Mouse (Mus musculus) liver, embryonic 16.5 days (tissue): ENCODE results near the gene Dph5. TPM values are rescaled to one million over a fixed set of nuclear protein-coding genes. Genes with fewer than 3 reads are reported as not detected.
A peak's percentile ranks its signal among the peaks of the same experiment; 100 is the strongest.

ENCODE experiments used
- ATAC-seq: fragments of 200-750 bp; cut with Nextera tagmentation; 2 replicates; pipeline ENCODE4 v1.8.0; 2017; ENCODE audit warnings: low read depth, mild to moderate bottlenecking, moderate number of reproducible peaks, moderate library complexity
- H3K27ac ChIP-seq: fragments of 300-500 bp; sonication (generic); 2 replicates; pipeline ENCODE4 v1.5.1; 2014; ENCODE audit warnings: mild to moderate bottlenecking, low read length
- H3K27me3 ChIP-seq: fragments of 300-500 bp; sonication (generic); 2 replicates; pipeline ENCODE4 v1.6.1; 2014; ENCODE audit warnings: low read depth, low read length, mixed read lengths; ENCODE audit not compliant: control insufficient read depth, insufficient read depth
- H3K36me3 ChIP-seq: fragments of 300-500 bp; sonication (generic); 2 replicates; pipeline ENCODE4 v1.6.1; 2014; ENCODE audit warnings: mild to moderate bottlenecking; ENCODE audit not compliant: control insufficient read depth, insufficient read depth
- H3K4me1 ChIP-seq: fragments of 300-500 bp; sonication (generic); 2 replicates; pipeline ENCODE4 v1.6.1; 2014; ENCODE audit warnings: low read depth, low read length, mixed read lengths; ENCODE audit not compliant: control insufficient read depth
- H3K4me2 ChIP-seq: fragments of 300-500 bp; sonication (generic); 2 replicates; pipeline ENCODE4 v1.6.1; 2014; ENCODE audit warnings: low read depth, low read length, mixed read lengths
- H3K4me3 ChIP-seq: fragments of 300-500 bp; sonication (generic); 2 replicates; pipeline ENCODE4 v1.5.1; 2014; ENCODE audit warnings: low read depth, mild to moderate bottlenecking, low read length
- H3K9ac ChIP-seq: fragments of 300-500 bp; sonication (generic); 2 replicates; pipeline ENCODE4 v1.6.1; 2014; ENCODE audit warnings: low read depth, low read length
- H3K9me3 ChIP-seq: fragments of 300-500 bp; sonication (generic); replicated peaks from 2 replicates; pipeline ENCODE4 v1.6.1; 2016; ENCODE audit warnings: low read length; ENCODE audit not compliant: control insufficient read depth
- WGBS: fragments of 180-500 bp; shearing (Covaris S2); extraction: QIAGEN DNeasy Blood & Tissue Kit; methylation state at CpG from one replicate; pipeline ENCODE4 v1.1.7; 2014; ENCODE audit not compliant: insufficient replicate concordance; 5-methylcytosine and 5-hydroxymethylcytosine counted together
- polyA plus RNA-seq: library from polyadenylated mRNA; unstranded; fragments of >200 nt; fragmentation: Nextera tagmentation; extraction: Ambion mirVana; gene quantifications from 2 replicates; pipeline ENCODE4 v1.2.1, GENCODE M21; 2015

Gene Dph5
- polyA plus RNA-seq, 1 experiment from 2014 or later: 13.6 TPM

GRCm38 (mm10) chr3:115875551-115875950 lies 12.1 kb upstream of the Dph5 start:
- H3K27ac ChIP-seq: no peak overlapping the region
- ATAC-seq: no peak
- no peak overlapping the region for H3K4me3 ChIP-seq
- no peak overlapping the region for H3K4me2 ChIP-seq
- H3K36me3 ChIP-seq: no peaks in the 10 kb centered on the region
- no peaks in the 10 kb centered on the region for H3K9me3 ChIP-seq
- no peak overlapping the region for H3K9ac ChIP-seq
- 62% methylated on average over 6 of the region's 6 CpGs for WGBS
- H3K27me3 ChIP-seq: no peaks in the 10 kb centered on the region
- H3K4me1 ChIP-seq: no peaks in the 10 kb centered on the region

- WGBS: 76% methylated on average over 1 of the region's 1 CpGs
- no peaks in the 10 kb centered on the region for H3K27me3 ChIP-seq
- no peak overlapping the region for H3K27ac ChIP-seq
- H3K4me3 ChIP-seq: no peak overlapping the region
- H3K4me2 ChIP-seq: no peak overlapping the region
- H3K9ac ChIP-seq: no peak overlapping the region
- H3K9me3 ChIP-seq: no peaks in the 10 kb centered on the region
- no peaks in the 10 kb centered on the region for H3K4me1 ChIP-seq
- no peaks in the 10 kb centered on the region for H3K36me3 ChIP-seq
- no peak for ATAC-seq
Measured at GRCm38 (mm10) chr3:115877133-115877532, 10.5 kb upstream of the Dph5 start.

- no peaks in the 10 kb centered on the region for H3K36me3 ChIP-seq
- WGBS: 76% methylated on average over 1 of the region's 1 CpGs
- ATAC-seq: no peak
- no peak overlapping the region for H3K4me2 ChIP-seq
- no peak overlapping the region for H3K9ac ChIP-seq
- no peak overlapping the region for H3K4me3 ChIP-seq
- H3K4me1 ChIP-seq: no peaks in the 10 kb centered on the region; the same call in none of the 2 replicates
- no peaks in the 10 kb centered on the region for H3K9me3 ChIP-seq
- H3K27ac ChIP-seq: no peak overlapping the region
- no peaks in the 10 kb centered on the region for H3K27me3 ChIP-seq
Measured at GRCm38 (mm10) chr3:115884086-115884485, 3.6 kb upstream of the Dph5 start.

GRCm38 (mm10) chr3:115888310-115889106 lies 871 bp downstream of the Dph5 start:
- H3K4me1 ChIP-seq: no peaks in the 10 kb centered on the region; the same call in none of the 2 replicates
- no peaks in the 10 kb centered on the region for H3K9me3 ChIP-seq
- H3K27me3 ChIP-seq: no peaks in the 10 kb centered on the region
- peak overlapping the region; percentile 79 for H3K9ac ChIP-seq
- peak; percentile 33 for ATAC-seq
- peak overlapping the region; percentile 84 for H3K4me3 ChIP-seq
- H3K36me3 ChIP-seq: no peaks in the 10 kb centered on the region
- H3K27ac ChIP-seq: peak overlapping the region; percentile 74
- H3K4me2 ChIP-seq: peak overlapping the region; percentile 82
- WGBS: 2% methylated on average over 21 of the region's 21 CpGs

GRCm38 (mm10) chr3:115892341-115892740 lies 4.7 kb downstream of the Dph5 start:
- H3K4me3 ChIP-seq: no peak overlapping the region
- no peaks in the 10 kb centered on the region for H3K9me3 ChIP-seq
- no peaks in the 10 kb centered on the region; the same call in 1 of the 2 replicates for H3K4me1 ChIP-seq
- no peaks in the 10 kb centered on the region for H3K27me3 ChIP-seq
- peaks cover 5% of the 10 kb centered on the region; the same call in 1 of the 2 replicates for H3K36me3 ChIP-seq
- 70% methylated on average over 4 of the region's 4 CpGs for WGBS
- H3K27ac ChIP-seq: no peak overlapping the region
- no peak for ATAC-seq
- H3K4me2 ChIP-seq: no peak overlapping the region
- H3K9ac ChIP-seq: no peak overlapping the region

GRCm38 (mm10) chr3:115893166-115893565 lies 5.5 kb downstream of the Dph5 start:
- WGBS: 75% methylated on average over 2 of the region's 2 CpGs
- H3K4me2 ChIP-seq: no peak overlapping the region
- no peak overlapping the region for H3K4me3 ChIP-seq

DNA sequence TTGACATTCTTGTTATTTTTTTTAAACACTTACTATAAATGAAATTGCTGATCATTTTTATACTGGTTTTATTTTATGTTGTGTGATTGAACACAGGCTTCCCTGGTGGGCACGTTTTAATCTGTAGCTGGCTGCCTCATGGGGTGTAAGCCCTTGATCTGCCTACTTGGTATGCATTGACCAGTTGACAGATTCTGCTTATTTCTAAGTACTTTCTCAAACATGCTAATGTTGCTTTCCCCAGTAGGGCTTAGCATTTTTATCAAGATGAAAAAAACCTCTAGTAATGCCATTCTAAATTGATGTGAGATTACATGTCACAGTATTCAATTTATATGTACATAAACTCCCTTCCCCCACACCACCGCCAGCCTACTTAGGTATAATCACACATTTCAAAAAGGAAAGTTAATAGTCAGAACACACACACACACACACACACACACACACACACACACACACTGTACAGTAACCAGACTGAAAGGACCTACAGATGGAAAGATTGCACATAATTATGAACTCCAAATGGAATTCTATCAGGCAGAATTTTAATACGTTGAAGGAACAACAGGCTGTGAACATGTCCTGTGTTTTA lies 10.8 kb downstream of the Dph5 start:
- H3K27me3 ChIP-seq: no peaks in the 10 kb centered on the region
- H3K9ac ChIP-seq: no peak overlapping the region
- H3K27ac ChIP-seq: no peak overlapping the region
- ATAC-seq: no peak
- H3K4me2 ChIP-seq: no peak overlapping the region
- WGBS: 76% methylated on average over 3 of the region's 3 CpGs
- H3K36me3 ChIP-seq: peaks cover 5% of the 10 kb centered on the region; the same call in 1 of the 2 replicates
- H3K4me1 ChIP-seq: no peaks in the 10 kb centered on the region
- no peaks in the 10 kb centered on the region for H3K9me3 ChIP-seq
- H3K4me3 ChIP-seq: no peak overlapping the region

More at GRCm38 (mm10) chr3:115893166-115893565, 5.5 kb downstream of the Dph5 start:
- Histone ChIP-seq H3K9me3 (no peaks in the 10 kb centered on the region), H3K9ac (no peak overlapping the region), H3K27ac (no peak overlapping the region), H3K27me3 (no peaks in the 10 kb centered on the region), H3K4me1 (no peaks in the 10 kb centered on the region; the same call in 1 of the 2 replicates), H3K36me3 (peaks cover 5% of the 10 kb centered on the region; the same call in 1 of the 2 replicates)
- no peak for ATAC-seq

DNA sequence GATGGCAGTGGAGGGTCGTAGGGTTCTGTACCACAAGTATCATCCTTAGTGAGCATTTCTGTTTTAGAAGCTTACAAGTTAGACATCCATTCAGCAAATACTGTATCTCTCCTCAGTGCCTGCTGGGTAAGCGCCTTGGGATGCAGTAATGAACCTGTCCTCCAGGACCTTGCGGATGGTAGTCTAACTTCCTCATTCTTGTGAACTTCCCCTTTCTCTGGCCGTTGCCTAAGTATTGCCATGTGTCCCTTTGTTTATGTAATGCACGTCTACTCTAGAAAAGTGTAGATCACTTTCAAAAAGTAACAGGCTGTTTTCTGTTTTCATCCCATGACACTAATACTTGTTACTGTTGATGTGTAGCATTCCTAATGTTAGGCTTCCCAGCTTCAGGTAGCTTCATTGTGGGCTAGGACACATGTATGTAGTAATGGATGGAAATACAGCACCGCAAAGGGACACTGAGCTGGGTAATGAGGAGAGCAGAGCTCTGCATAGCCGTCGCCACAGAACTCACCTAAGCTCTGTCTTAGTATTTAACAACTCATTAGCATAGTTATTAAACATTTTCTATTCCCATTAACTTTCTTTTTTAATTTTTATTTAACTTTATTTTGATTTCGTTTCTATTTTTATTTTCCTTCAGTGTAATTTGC lies 14.8 kb downstream of the Dph5 start:
- no peaks in the 10 kb centered on the region for H3K27me3 ChIP-seq
- no peak overlapping the region for H3K9ac ChIP-seq
- H3K9me3 ChIP-seq: no peaks in the 10 kb centered on the region
- WGBS: 53% methylated on average over 9 of the region's 9 CpGs
- no peak overlapping the region for H3K4me3 ChIP-seq
- 0 out of 2 replicates have a peak, but pooled peaks have one; percentile 47 for ATAC-seq
- H3K4me2 ChIP-seq: no peak overlapping the region
- peaks cover 8% of the 10 kb centered on the region for H3K36me3 ChIP-seq
- H3K4me1 ChIP-seq: no peaks in the 10 kb centered on the region
- H3K27ac ChIP-seq: 0 out of 2 replicates have a peak overlapping the region, but pooled peaks have one; percentile 5
